Mouse (Mus musculus) E14TG2a.4 (cell line): ENCODE measurements at regions not wholly inside any gene's neighbourhood (a gene's known extent, or its start where the extent isn't known, plus 50 kb on each side); places are given as distances from the start of the nearest gene placed in this dataset.

Experiments
- H3K27me3 ChIP-seq: 2 replicates; pipeline ENCODE4 v1.6.1; 2014; ENCODE audit warnings: low read length, control low read depth; ENCODE audit not compliant: insufficient read depth
- H3K36me3 ChIP-seq: 2 replicates; pipeline ENCODE4 v1.6.1; 2014; ENCODE audit warnings: low read length, control low read depth; ENCODE audit not compliant: insufficient read depth
- H3K4me1 ChIP-seq: replicated peaks from 2 replicates; pipeline ENCODE4 v1.6.1; 2014; ENCODE audit warnings: low read depth, low read length, control low read depth
- H3K4me3 ChIP-seq: replicated peaks from 2 replicates; pipeline ENCODE4 v1.5.1; 2014; ENCODE audit warnings: mild to moderate bottlenecking, low read length
- H3K9me3 ChIP-seq: 2 replicates; pipeline ENCODE4 v1.6.1; 2014; ENCODE audit warnings: low read length, control low read depth
- CTCF ChIP-seq: conservative IDR thresholded peaks from 2 replicates; pipeline ENCODE4 v1.5.1; 2014; ENCODE audit warnings: low read length
- NANOG ChIP-seq: IDR thresholded peaks from 2 replicates; pipeline ENCODE4 v1.6.1; 2014; ENCODE audit warnings: borderline replicate concordance, low read length, mixed read lengths
- POU5F1 ChIP-seq: IDR thresholded peaks from 2 replicates; pipeline ENCODE4 v1.6.1; 2014; ENCODE audit warnings: low read length, borderline replicate concordance

DNA sequence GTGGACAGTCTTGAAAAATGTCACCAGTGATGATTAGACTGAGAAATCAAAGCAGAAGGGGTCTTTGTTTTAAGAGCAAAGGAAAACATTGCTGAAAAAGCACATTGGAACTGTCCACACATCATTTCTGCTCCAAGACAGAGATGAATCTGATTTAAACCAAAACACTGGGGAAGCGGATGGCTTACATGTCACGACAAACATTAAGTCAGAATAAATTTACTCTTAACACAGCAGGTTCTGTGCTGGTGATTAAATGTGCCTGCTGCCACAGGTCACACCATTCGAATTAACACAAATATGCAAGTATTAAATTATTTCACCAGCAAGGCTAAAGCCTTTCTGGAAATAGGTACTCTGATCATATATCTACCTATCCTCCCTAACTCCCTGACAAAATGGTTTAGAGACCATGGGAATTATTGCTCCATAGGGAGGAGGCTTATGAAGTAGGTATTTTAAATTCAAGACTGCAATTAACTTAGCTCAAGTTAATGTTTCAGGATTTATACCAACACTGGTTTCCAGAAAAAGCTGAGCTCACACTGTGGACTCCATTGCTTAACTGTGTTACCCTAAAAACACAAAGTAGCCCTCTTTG lies 562.7 kb upstream of the Pdzrn3 start:
- no peak for TF ChIP-seq NANOG
- no peak for TF ChIP-seq CTCF
- no peak for TF ChIP-seq POU5F1
- Histone ChIP-seq H3K27me3 (no peaks in the 10 kb centered on the region), H3K36me3 (no peaks in the 10 kb centered on the region), H3K4me1 (no peaks in the 10 kb centered on the region), H3K9me3 (no peaks in the 10 kb centered on the region), H3K4me3 (no peak overlapping the region)

DNA sequence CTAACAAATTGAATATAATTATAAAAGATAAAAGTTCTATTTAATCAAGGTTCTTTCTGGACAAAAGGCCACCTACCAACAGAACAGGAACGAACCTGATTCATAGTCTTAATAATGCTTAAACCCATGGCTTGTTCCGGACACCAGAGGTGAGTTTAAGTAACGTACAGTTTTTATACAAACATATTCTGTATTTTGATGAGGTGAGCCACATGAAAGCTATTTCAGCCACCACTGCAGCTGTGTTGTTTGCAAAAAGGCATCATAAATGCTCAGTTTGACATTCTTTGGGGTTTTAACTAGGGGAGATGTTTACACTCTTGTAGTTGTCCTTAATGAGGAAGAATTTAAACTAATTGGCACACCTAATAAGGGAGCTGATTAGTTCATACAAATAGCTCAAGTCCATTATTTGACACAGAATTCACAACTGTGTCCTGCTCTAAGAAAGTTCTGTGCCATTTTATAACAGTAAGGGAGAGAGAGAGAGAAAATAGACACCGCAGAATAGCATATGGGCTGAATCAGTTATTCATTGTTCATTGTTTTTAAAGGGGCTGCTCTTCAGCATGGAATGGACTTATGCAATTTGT lies 560.8 kb upstream of the Pdzrn3 start:
- no peaks in the 10 kb centered on the region for H3K4me1 ChIP-seq
- no peaks in the 10 kb centered on the region for H3K36me3 ChIP-seq
- no peak overlapping the region for H3K4me3 ChIP-seq
- H3K9me3 ChIP-seq, result no peaks in the 10 kb centered on the region
- H3K27me3 ChIP-seq, result no peaks in the 10 kb centered on the region
- no peak for TF ChIP-seq CTCF
- no peak for TF ChIP-seq NANOG

DNA sequence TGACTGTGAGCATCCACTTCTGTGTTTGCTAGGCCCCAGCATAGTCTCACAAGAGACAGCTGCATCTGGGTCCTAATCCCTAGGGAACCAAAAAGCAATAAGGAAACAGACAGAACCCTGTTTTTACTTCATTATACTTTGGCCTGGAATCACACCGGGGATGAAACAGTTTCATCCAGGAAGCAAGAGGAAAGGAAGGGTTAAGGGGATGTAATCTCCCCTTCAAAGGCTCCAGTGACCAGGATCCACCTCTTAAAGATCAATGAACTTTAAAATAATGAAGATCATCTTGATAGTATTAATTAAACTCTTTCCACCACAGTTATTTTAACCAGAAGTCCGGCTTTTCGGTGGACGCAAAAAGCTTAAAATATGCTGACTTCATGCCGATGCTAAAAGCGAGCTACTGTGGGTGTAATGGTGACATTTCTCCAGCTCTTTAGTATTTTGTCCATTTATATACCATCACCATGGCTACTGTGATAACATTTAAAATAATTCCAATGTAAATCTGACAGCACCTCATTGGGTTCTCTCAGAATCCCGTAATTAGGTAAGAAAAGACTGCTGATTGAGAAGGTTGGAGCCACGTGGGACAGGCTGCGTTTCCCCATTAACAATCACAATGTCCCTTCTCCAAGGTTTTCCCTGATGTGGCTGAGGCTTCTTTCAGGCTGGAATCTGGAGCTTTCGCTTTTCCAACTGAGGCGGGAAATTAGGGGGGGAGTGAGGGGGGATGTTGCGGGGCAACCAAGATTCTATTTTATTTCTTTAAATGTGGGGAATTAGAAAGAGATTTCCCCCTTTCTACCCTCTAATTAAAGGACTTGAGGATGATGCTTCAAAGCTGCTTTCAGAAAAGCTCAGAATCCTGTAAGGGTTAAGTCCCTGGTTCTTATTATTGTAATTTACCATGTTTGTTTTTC lies 560.0 kb upstream of the Pdzrn3 start:
- Histone ChIP-seq H3K9me3 (no peaks in the 10 kb centered on the region), H3K4me1 (no peaks in the 10 kb centered on the region), H3K27me3 (no peaks in the 10 kb centered on the region), H3K36me3 (no peaks in the 10 kb centered on the region), H3K4me3 (no peak overlapping the region)
- TF ChIP-seq CTCF, result no peak
- no peak for TF ChIP-seq POU5F1
- TF ChIP-seq NANOG, result no peak

DNA sequence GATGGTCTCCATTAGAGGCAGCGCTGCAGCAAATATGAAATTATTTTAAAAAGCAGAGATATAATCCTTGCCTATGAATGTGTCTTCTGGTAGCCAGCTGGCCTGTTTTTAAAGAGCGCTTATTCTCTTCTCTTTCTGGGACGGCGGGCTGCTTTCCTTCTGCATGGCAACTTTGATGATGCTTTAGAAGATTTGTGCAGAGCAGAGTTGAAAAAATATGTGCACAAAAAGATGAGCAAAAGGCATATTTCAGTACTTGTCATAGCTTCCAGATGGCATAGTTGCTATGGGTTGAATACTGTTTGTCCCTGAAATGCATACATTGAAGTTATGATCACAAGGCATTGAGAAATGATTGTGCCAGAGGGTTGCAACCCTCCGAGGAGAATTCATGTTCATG lies 554.1 kb upstream of the Pdzrn3 start:
- Histone ChIP-seq H3K27me3 (no peaks in the 10 kb centered on the region), H3K9me3 (no peaks in the 10 kb centered on the region), H3K4me1 (no peaks in the 10 kb centered on the region), H3K36me3 (no peaks in the 10 kb centered on the region), H3K4me3 (no peak overlapping the region)
- TF ChIP-seq POU5F1 (no peak), CTCF (no peak), NANOG (no peak)

DNA sequence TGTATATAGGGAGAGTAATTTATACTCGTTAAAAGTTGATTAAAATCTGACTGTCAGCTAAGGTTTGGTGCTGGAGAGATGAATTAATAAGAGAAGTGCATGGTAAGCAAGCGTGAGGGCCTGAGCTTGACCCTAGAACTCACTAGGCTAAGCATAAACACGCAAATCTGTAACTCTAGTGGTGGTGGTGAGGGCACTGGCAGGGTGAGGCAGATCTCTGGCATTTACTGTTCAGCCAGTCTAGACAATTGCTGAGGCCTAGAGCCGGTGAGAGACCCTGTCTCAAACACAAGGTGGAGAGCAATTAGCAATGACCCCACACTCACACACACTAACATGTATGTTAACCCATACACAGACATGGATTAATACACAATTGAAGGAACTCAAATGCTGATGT lies 544.0 kb upstream of the Pdzrn3 start:
- no peaks in the 10 kb centered on the region for H3K27me3 ChIP-seq
- TF ChIP-seq NANOG (no peak), POU5F1 (no peak), CTCF (no peak)
- H3K4me1 ChIP-seq, result no peaks in the 10 kb centered on the region
- H3K36me3 ChIP-seq, result no peaks in the 10 kb centered on the region
- H3K4me3 ChIP-seq, result no peak overlapping the region
- no peaks in the 10 kb centered on the region for H3K9me3 ChIP-seq

DNA sequence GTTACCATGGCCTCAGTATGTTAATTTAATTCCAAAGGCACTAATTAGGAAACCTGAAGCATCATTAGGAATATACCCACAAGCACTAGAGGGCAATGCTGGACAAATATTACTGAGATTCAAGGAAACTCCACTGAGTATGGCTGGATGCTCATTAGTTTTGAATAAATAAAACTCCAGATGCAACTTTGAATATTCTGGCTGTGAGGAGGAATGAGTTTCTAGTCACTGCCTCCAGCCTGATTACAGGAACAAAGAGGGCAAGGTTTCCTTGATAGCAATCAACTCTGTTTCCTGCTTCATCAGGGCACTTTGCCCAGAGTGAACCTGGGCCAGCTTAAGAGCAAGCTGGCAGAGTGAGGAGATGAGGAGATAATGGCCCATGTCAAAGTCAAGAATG lies 543.5 kb upstream of the Pdzrn3 start:
- Histone ChIP-seq H3K4me1 (no peaks in the 10 kb centered on the region), H3K4me3 (no peak overlapping the region), H3K36me3 (no peaks in the 10 kb centered on the region), H3K27me3 (no peaks in the 10 kb centered on the region), H3K9me3 (no peaks in the 10 kb centered on the region)
- TF ChIP-seq POU5F1 (no peak), CTCF (no peak), NANOG (no peak)

DNA sequence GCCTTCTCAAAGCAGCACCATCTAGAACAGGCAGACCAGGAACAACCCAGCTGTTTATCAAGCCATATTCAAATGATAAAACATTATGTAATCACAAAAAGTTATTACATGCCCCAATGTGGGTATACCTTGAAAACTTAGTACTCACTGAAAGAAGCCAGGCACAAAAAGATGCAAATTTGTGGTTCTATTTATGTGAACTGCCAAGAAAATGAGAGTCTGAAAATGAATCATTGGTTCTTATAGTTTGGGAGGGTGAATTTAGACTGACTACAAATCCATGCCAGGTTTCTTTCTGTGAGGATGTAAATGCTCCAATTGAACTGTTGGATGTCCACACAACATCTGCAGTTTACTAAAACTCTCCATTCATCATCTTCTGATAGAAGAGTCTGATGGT lies 541.2 kb upstream of the Pdzrn3 start:
- no peaks in the 10 kb centered on the region for H3K9me3 ChIP-seq
- H3K36me3 ChIP-seq, result no peaks in the 10 kb centered on the region
- TF ChIP-seq NANOG (no peak), CTCF (no peak), POU5F1 (no peak)
- H3K27me3 ChIP-seq, result no peaks in the 10 kb centered on the region
- no peak overlapping the region for H3K4me3 ChIP-seq
- no peaks in the 10 kb centered on the region for H3K4me1 ChIP-seq

DNA sequence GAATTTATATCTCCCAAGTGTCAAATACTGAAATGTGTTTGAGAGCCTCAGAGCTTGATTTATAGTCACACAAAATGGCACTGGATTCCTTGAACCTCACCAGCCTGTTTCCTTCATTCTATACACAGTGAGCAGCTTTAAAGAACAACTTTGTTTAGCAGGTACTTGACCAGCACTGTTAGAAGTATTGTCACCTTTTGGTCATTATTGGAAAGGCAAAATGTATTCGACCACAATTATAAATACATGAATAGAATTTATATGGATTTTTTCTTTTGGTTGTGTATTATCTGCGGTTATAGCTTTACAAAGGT lies 527.3 kb upstream of the Pdzrn3 start:
- no peaks in the 10 kb centered on the region for H3K36me3 ChIP-seq
- TF ChIP-seq CTCF, result no peak
- H3K9me3 ChIP-seq, result peaks cover 5% of the 10 kb centered on the region; the same call in 1 of the 2 replicates
- no peak overlapping the region for H3K4me3 ChIP-seq
- no peaks in the 10 kb centered on the region for H3K4me1 ChIP-seq
- H3K27me3 ChIP-seq, result no peaks in the 10 kb centered on the region

DNA sequence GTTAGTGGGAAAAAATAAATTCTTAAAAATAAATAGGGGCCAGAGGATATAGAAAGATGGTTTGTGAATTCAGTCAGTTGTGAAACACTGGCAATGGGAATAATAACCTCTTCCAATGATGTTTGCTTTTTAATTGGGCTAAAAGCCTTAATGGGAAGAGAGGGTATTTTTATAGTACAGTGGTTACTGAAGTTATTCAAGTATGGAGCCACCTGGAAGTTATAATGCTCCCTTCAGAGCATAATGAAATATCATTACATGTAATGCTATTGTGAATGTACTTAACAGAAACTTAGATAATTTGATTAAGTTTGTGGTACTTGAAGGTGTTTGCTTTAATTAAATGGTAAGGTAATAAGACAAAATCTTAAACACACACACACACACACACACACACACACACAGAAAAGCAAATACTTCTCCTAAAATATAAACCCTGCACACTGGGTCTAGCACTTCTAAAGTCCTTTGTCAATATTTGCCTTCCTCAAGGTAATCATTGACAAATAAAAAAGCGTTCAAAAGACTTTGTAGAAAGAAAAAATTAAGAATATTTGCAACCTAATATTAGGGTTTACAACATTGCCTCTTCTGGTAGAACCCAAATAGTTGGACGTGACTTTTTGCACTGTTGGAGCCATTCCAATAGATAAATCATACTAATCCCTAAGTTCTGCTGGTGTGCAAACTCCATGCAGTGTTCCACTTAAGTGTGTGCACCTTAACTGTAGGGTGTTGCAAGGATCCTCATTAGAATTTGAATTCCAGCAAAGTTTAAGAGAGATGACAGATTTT lies 526.7 kb upstream of the Pdzrn3 start:
- no peak for TF ChIP-seq POU5F1
- no peak for TF ChIP-seq CTCF
- no peak for TF ChIP-seq NANOG
- no peaks in the 10 kb centered on the region for H3K36me3 ChIP-seq
- no peak overlapping the region for H3K4me3 ChIP-seq
- peaks cover 5% of the 10 kb centered on the region; the same call in 1 of the 2 replicates for H3K9me3 ChIP-seq
- H3K27me3 ChIP-seq, result no peaks in the 10 kb centered on the region
- no peaks in the 10 kb centered on the region for H3K4me1 ChIP-seq
